Mouse (Mus musculus): ENCODE measurements at regions not wholly inside any gene's neighbourhood (a gene's known extent, or its start where the extent isn't known, plus 50 kb on each side); places are given as distances from the start of the nearest gene placed in this dataset.

- no peaks in the 10 kb centered on the region for H3K36me3 ChIP-seq (replicated peaks; ENCODE audit: control insufficient read depth, insufficient read depth, low read depth)
- TF ChIP-seq EP300 (IDR thresholded peaks at IDR 0.05; ENCODE audit: low read depth) = no peak
- TF ChIP-seq CTCF (IDR thresholded peaks at IDR 0.05; ENCODE audit: low read depth) = no peak
- no peaks in the 10 kb centered on the region for H3K9me3 ChIP-seq (ENCODE audit: control insufficient read depth, low read length)
- ATAC-seq (ENCODE audit: insufficient read depth) (no peak), DNase-seq (ENCODE audit: low read depth in 3 of 3, low spot score in 3 of 3) (no peak)
- H3K27ac ChIP-seq = no peak overlapping the region
- H3K4me2 ChIP-seq (ENCODE audit: low read depth) = no peak overlapping the region
- 54% methylated on average over 5 of the region's 5 CpGs for WGBS (ENCODE audit: insufficient replicate concordance)
- H3K27me3 ChIP-seq (ENCODE audit: control insufficient read depth, insufficient read depth, low read length) = no peaks in the 10 kb centered on the region
- no peak overlapping the region for H3K9ac ChIP-seq (replicated peaks)
- H3K4me1 ChIP-seq (replicated peaks; ENCODE audit: control insufficient read depth in 2 of 2, insufficient read depth in 2 of 2, low read length in 1 of 2) = no peaks in the 10 kb centered on the region; a peak in 1 of 4 replicates
- no peak overlapping the region for H3K4me3 ChIP-seq (ENCODE audit: insufficient read depth in 1 of 2, low read depth in 2 of 2, low read length in 2 of 2)
These were observed 86.9 kb upstream of the Cerkl start for GRCm38 (mm10) chr2:79543456-79543855.

DNA sequence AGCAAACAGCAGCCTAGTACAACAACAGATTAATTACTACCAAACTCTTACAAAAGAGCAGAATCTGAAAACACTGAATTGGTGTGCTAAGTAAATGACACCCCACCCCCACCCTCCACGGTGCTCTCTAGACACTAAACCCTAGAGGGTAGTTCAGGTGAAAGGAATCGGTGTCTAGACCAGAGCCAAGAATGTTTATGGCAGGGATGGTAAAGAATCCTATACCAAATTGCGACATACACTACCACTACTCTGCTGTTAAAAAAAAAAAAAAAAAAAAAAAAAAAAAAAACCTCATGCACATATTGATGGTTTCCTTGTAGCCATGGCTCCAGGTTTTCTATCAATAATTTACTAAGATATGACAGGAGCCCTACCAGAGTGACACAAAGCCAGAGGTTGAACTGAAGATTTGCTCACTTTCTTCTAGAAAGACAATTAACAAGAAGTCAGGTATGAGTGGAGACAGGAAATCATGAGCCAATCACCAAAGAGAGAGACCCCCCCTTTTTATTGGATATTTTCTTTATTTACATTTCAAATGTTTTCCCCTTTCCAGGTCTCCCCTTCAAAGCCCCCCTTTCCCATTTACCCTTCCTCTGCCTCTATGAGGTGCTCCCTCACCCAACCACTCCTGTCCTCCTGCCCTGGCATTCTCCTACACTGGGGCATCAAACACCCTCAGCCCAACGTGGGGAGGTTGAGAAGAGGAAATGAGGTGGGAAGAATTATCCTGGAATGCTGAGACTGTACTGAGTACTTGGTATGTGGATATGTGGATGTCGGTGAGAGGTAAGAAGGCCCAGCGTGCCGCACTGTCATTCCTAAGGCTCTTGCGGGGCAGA is 87.6 kb upstream of the Cerkl start:
- H3K27me3 ChIP-seq (ENCODE audit: control insufficient read depth, insufficient read depth, low read length) = no peaks in the 10 kb centered on the region
- no peak overlapping the region for H3K27ac ChIP-seq
- 73% methylated on average over 8 of the region's 8 CpGs for WGBS (ENCODE audit: insufficient replicate concordance)
- no peak for DNase-seq (ENCODE audit: low read depth in 3 of 3, low spot score in 3 of 3)
- H3K4me1 ChIP-seq (replicated peaks; ENCODE audit: control insufficient read depth in 2 of 2, insufficient read depth in 2 of 2, low read length in 1 of 2) = no peaks in the 10 kb centered on the region; a peak in 1 of 4 replicates
- no peak overlapping the region for H3K4me2 ChIP-seq (ENCODE audit: low read depth)
- no peak for ATAC-seq (ENCODE audit: insufficient read depth)
- no peaks in the 10 kb centered on the region for H3K36me3 ChIP-seq (replicated peaks; ENCODE audit: control insufficient read depth, insufficient read depth, low read depth)
- no peak overlapping the region for H3K9ac ChIP-seq (replicated peaks)
- no peaks in the 10 kb centered on the region for H3K9me3 ChIP-seq (ENCODE audit: control insufficient read depth, low read length)
- TF ChIP-seq CTCF (IDR thresholded peaks at IDR 0.05; ENCODE audit: low read depth) = no peak
- H3K4me3 ChIP-seq (ENCODE audit: insufficient read depth in 1 of 2, low read depth in 2 of 2, low read length in 2 of 2) = no peak overlapping the region

GRCm38 (mm10) chr2:79544793-79545260 is 88.2 kb upstream of the Cerkl start:
- TF ChIP-seq CTCF (IDR thresholded peaks at IDR 0.05; ENCODE audit: low read depth) (no peak), EP300 (IDR thresholded peaks at IDR 0.05; ENCODE audit: low read depth) (no peak)
- Histone ChIP-seq H3K27ac (no peak overlapping the region), H3K4me2 (ENCODE audit: low read depth) (no peak overlapping the region), H3K4me1 (replicated peaks; ENCODE audit: control insufficient read depth in 2 of 2, insufficient read depth in 2 of 2, low read length in 1 of 2) (no peaks in the 10 kb centered on the region; a peak in 1 of 4 replicates), H3K9me3 (ENCODE audit: control insufficient read depth, low read length) (no peaks in the 10 kb centered on the region), H3K9ac (replicated peaks) (no peak overlapping the region), H3K27me3 (ENCODE audit: control insufficient read depth, insufficient read depth, low read length) (no peaks in the 10 kb centered on the region), H3K36me3 (replicated peaks; ENCODE audit: control insufficient read depth, insufficient read depth, low read depth) (no peaks in the 10 kb centered on the region), H3K4me3 (ENCODE audit: insufficient read depth in 1 of 2, low read depth in 2 of 2, low read length in 2 of 2) (no peak overlapping the region)
- no peak for DNase-seq (ENCODE audit: low read depth in 3 of 3, low spot score in 3 of 3)
- WGBS (ENCODE audit: insufficient replicate concordance) = 70% methylated on average over 4 of the region's 4 CpGs
- ATAC-seq (ENCODE audit: insufficient read depth) = no peak

DNA sequence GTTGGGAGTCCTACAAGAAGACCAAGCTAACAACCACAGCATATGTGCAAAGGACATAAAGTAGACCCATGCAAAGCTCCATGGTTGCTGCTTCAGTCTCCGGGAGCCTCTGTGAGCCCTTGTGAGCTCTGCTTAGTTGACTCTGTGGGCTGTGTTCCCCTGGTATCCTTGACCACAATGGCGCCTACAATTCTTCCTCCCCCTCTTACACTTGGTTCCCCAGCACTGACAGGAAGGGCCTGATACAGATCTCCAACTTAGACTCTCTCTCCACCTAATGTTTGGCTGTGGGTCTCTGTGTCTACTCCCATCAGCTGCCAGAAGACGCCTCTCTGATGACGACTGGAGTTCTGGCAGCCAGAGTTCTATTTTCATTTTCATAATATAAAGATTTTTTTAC is 88.9 kb upstream of the Itprid2 start:
- Histone ChIP-seq H3K4me3 (ENCODE audit: insufficient read depth in 1 of 2, low read depth in 2 of 2, low read length in 2 of 2) (no peak overlapping the region), H3K9me3 (ENCODE audit: control insufficient read depth, low read length) (no peaks in the 10 kb centered on the region), H3K4me1 (replicated peaks; ENCODE audit: control insufficient read depth in 2 of 2, insufficient read depth in 2 of 2, low read length in 1 of 2) (no peaks in the 10 kb centered on the region), H3K9ac (replicated peaks) (no peak overlapping the region), H3K27ac (no peak overlapping the region), H3K27me3 (ENCODE audit: control insufficient read depth, insufficient read depth, low read length) (no peaks in the 10 kb centered on the region), H3K36me3 (replicated peaks; ENCODE audit: control insufficient read depth, insufficient read depth, low read depth) (no peaks in the 10 kb centered on the region), H3K4me2 (ENCODE audit: low read depth) (no peak overlapping the region)
- WGBS (ENCODE audit: insufficient replicate concordance) = 16% methylated on average over 4 of the region's 4 CpGs
- TF ChIP-seq EP300 (IDR thresholded peaks at IDR 0.05; ENCODE audit: low read depth) (no peak), CTCF (IDR thresholded peaks at IDR 0.05; ENCODE audit: low read depth) (no peak)
- ATAC-seq (ENCODE audit: insufficient read depth) (no peak), DNase-seq (ENCODE audit: low read depth in 3 of 3, low spot score in 3 of 3) (no peak)

DNA sequence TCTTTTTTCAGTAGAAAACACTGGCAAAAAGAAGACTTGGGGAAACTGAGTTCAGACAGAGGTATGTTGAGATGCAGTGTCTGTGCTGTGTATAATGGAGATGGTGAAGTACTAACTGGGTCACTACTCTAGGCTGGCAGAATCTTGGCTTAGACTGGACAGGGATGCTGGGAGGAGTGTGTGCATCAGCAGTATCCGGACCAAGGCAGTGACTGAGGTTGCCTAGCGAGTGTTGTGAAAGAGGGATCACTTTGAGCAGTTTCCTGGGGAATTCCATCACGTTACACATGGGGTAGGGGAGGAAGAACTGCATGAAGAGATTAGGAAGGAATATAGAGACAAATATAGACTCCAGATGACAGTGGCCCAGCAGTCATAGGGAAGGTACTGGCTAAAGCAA is 87.9 kb upstream of the Itprid2 start:
- no peak overlapping the region for H3K9ac ChIP-seq (replicated peaks)
- no peaks in the 10 kb centered on the region for H3K36me3 ChIP-seq (replicated peaks; ENCODE audit: control insufficient read depth, insufficient read depth, low read depth)
- H3K4me1 ChIP-seq (replicated peaks; ENCODE audit: control insufficient read depth in 2 of 2, insufficient read depth in 2 of 2, low read length in 1 of 2) = no peaks in the 10 kb centered on the region
- 26% methylated on average over 3 of the region's 3 CpGs for WGBS (ENCODE audit: insufficient replicate concordance)
- H3K27me3 ChIP-seq (ENCODE audit: control insufficient read depth, insufficient read depth, low read length) = no peaks in the 10 kb centered on the region
- TF ChIP-seq EP300 (IDR thresholded peaks at IDR 0.05; ENCODE audit: low read depth) = no peak
- H3K9me3 ChIP-seq (ENCODE audit: control insufficient read depth, low read length) = no peaks in the 10 kb centered on the region
- ATAC-seq (ENCODE audit: insufficient read depth) (no peak), DNase-seq (ENCODE audit: low read depth in 3 of 3, low spot score in 3 of 3) (no peak)
- no peak overlapping the region for H3K27ac ChIP-seq
- no peak overlapping the region for H3K4me2 ChIP-seq (ENCODE audit: low read depth)
- H3K4me3 ChIP-seq (ENCODE audit: insufficient read depth in 1 of 2, low read depth in 2 of 2, low read length in 2 of 2) = no peak overlapping the region

Measured in liver, embryonic 14.5 days (tissue).